Mouse (Mus musculus) intestine, embryonic 14.5 days (tissue): ENCODE measurements around the gene Actl6b. TPM values are rescaled to one million over a fixed set of nuclear protein-coding genes. Genes with fewer than 3 reads are reported as not detected.
A peak's percentile ranks its signal among the peaks of the same experiment; 100 is the strongest.

ENCODE experiments used
- microRNA-seq: library from miRNA; unstranded; fragments of <30 nt; microRNA quantifications from one replicate; pipeline ENCODE4, GENCODE M21; 2016
- polyA plus RNA-seq: library from polyadenylated mRNA; unstranded; fragments of >200 nt; fragmentation: Nextera tagmentation; extraction: Ambion mirVana; gene quantifications from 2 replicates; pipeline ENCODE4 v1.2.1, GENCODE M21; 2014

Actl6b gene
- polyA plus RNA-seq, 1 experiment from 2014 or later = 3.5 TPM

Small RNA genes lying within 50 kb of the gene (microRNA-seq; reads per million reads assigned to microRNA genes)
- gene Mir6418 = 1.3 reads per million, percentile 13 among the genes with 10 or more reads in this experiment

Other genes with a start within 250 kb of the Actl6b start
- gene Srrt, start 245.8 kb upstream of the Actl6b start, polyA plus RNA-seq = 118 and 122 TPM in 2 replicates
- gene Trip6, start 239.1 kb upstream of the Actl6b start, polyA plus RNA-seq = 73.3 and 77.7 TPM in 2 replicates
- 7.9 and 9.5 TPM in 2 replicates for gene Slc12a9, start 219.9 kb upstream of the Actl6b start, polyA plus RNA-seq
- 48.2 and 51.3 TPM in 2 replicates for gene Ephb4, start 203.4 kb upstream of the Actl6b start, polyA plus RNA-seq
- gene Zan, start 76.5 kb upstream of the Actl6b start, polyA plus RNA-seq = 0.90 and 0.93 TPM in 2 replicates
- gene Pop7, start 51.0 kb upstream of the Actl6b start, polyA plus RNA-seq = 58.8 and 65.1 TPM in 2 replicates
- gene Gigyf1, start 35.0 kb upstream of the Actl6b start, polyA plus RNA-seq = 12.1 and 13.5 TPM in 2 replicates
- 0.71 and 0.80 TPM in 2 replicates for gene Epo, start 20.3 kb upstream of the Actl6b start, polyA plus RNA-seq
- 390 and 430 TPM in 2 replicates for gene Gnb2, start 20.0 kb upstream of the Actl6b start, polyA plus RNA-seq
- gene Tfr2, start 16.3 kb downstream of the Actl6b start, polyA plus RNA-seq = 0.34 and 0.38 TPM in 2 replicates
- 29.0 and 29.4 TPM in 2 replicates for gene Mospd3, start 47.5 kb downstream of the Actl6b start, polyA plus RNA-seq
- 112 and 126 TPM in 2 replicates for gene Pcolce, start 60.3 kb downstream of the Actl6b start, polyA plus RNA-seq
- gene Fbxo24, start 75.5 kb downstream of the Actl6b start, polyA plus RNA-seq = 0.11 and 0.28 TPM in 2 replicates
- gene Lrch4, start 75.6 kb downstream of the Actl6b start, polyA plus RNA-seq = 31.2 and 35.3 TPM in 2 replicates
- 9.2 and 10.1 TPM in 2 replicates for gene Gm20605, start 75.7 kb downstream of the Actl6b start, polyA plus RNA-seq
- 6.9 and 10.2 TPM in 2 replicates for gene Sap25, start 87.8 kb downstream of the Actl6b start, polyA plus RNA-seq
- 0.08 TPM in 1 of 2 replicates, not detected in the other for gene Irs3, start 92.2 kb downstream of the Actl6b start, polyA plus RNA-seq
- 16.0 and 16.4 TPM in 2 replicates for gene Agfg2, start 131.2 kb downstream of the Actl6b start, polyA plus RNA-seq
- 1.5 and 1.9 TPM in 2 replicates for gene Nyap1, start 188.1 kb downstream of the Actl6b start, polyA plus RNA-seq
- 121 and 125 TPM in 2 replicates for gene Tsc22d4, start 192.2 kb downstream of the Actl6b start, polyA plus RNA-seq
- 25.5 and 35.4 TPM in 2 replicates for gene Ppp1r35, start 225.3 kb downstream of the Actl6b start, polyA plus RNA-seq
- 12.1 and 15.4 TPM in 2 replicates for gene Mepce, start 234.1 kb downstream of the Actl6b start, polyA plus RNA-seq
- gene Zcwpw1, start 234.3 kb downstream of the Actl6b start, polyA plus RNA-seq = 14.4 and 17.9 TPM in 2 replicates